Mouse (Mus musculus) T-helper 2 cell (primary cell): Measurements from ENCODE around the gene Btbd17.

Source experiments
- in situ Hi-C: fragments of 300-600 bp; cut with MboI, MseI; formaldehyde crosslinking; loops from one replicate; pipeline ENCODE4 v1.15.1; 2025; ENCODE audit warnings: high pct_unique_total_duplicates

The Btbd17 gene

GRCm38 (mm10) chr11:114769911-114770310, 25.8 kb downstream of the Btbd17 start:
- in situ Hi-C loops: no loop called here

- in situ Hi-C loops: no loop called here
Observed at GRCm38 (mm10) chr11:114764820-114765818, 30.6 kb downstream of the Btbd17 start, which contains the start of gene Kif19a. TSS of gene Kif19a (plus strand) at chr11:114765388.

- in situ Hi-C loops: loop anchor here (5.0 kb wide), 1 partner anchor 40 kb away; no protein-coding TSS in a partner anchor
Observed at GRCm38 (mm10) chr11:114747564-114748138, 48.1 kb downstream of the Btbd17 start.

GRCm38 (mm10) chr11:114745134-114745533, 50.6 kb downstream of the Btbd17 start:
- in situ Hi-C loops: loop anchor here (5.0 kb wide), 1 partner anchor 42 kb away; no protein-coding TSS in a partner anchor

GRCm38 (mm10) chr11:114741451-114741850, 54.3 kb downstream of the Btbd17 start:
- in situ Hi-C loops: no loop called here
